Mouse (Mus musculus): ENCODE measurements around the gene Gm21761.
"Not testable (repeated sequence)": the region's sequence is repeated elsewhere in the genome, so short reads cannot be mapped to it uniquely, and the experiment has no call there.

DNA sequence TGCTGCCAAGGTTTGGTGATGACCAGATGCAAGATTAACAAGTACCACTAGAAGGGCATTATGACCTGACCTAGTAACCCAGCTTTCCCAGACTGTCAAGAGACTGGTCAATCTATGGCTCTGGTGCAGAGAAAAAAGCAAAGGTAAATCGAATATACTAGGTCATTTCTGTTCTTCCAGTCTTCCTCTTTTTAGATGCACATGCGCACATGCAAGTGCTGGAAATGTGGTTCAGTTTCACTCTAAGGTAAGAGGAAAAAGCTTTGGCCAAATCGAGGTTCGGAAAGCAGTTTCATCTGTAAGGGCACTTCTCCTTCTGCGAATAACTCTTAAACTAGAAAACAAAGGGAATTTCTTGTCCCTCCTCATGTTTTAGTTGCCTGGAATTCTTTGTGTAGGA is 26.5 kb upstream of the Gm21761 start:
- not testable (repeated sequence) for TF ChIP-seq POLR2A, CTCF (IDR thresholded peaks at IDR 0.05; ENCODE audit: insufficient read depth, low read depth, low read length)
